Mouse (Mus musculus): ENCODE measurements around the gene Zfpl1.

DNA sequence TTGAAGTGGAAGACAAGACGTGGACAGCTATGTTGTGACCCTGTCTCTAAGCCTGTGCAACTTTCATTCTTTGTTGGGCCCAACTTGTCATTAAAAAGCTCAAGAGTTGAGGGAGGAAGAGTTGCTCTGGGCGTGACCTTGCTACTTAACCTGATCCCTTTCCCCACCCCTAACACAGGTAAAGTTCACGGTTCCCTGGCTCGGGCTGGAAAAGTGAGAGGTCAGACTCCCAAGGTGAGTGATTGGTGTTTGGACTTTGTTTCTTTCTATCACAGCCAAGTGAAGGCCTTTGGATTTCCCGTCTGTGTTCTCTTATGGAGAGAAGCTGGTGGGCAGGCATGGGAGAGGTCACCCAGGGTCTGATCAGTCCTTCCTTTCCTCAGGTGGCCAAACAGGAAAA is 25.8 kb downstream of the Zfpl1 start:
- TF ChIP-seq POLR2A (IDR thresholded peaks at IDR 0.05; ENCODE audit: borderline replicate concordance, extremely low read depth, low read depth, low read length), result no peak
- no peak for TF ChIP-seq CTCF (IDR thresholded peaks at IDR 0.05; ENCODE audit: insufficient read depth, low read length)
